Mouse (Mus musculus): ENCODE results near the gene Med27.

Gene Med27

GRCm38 (mm10) chr2:29400234-29400633, 53.6 kb downstream of the Med27 start:
- no peak for DNase-seq (ENCODE audit: low spot score)

GRCm38 (mm10) chr2:29400812-29401211, 54.2 kb downstream of the Med27 start:
- no peak for DNase-seq (ENCODE audit: low spot score)

- DNase-seq (ENCODE audit: low spot score): no peak
Measured at GRCm38 (mm10) chr2:29401868-29402267, 55.2 kb downstream of the Med27 start.

GRCm38 (mm10) chr2:29402550-29403076, 56.0 kb downstream of the Med27 start:
- no peak for DNase-seq (ENCODE audit: low spot score)

- DNase-seq (ENCODE audit: low spot score): no peak
Measured at GRCm38 (mm10) chr2:29403799-29404530, 57.3 kb downstream of the Med27 start.

- no peak for DNase-seq (ENCODE audit: low spot score)
Measured at GRCm38 (mm10) chr2:29404931-29405330, 58.3 kb downstream of the Med27 start.

GRCm38 (mm10) chr2:29405848-29406247, 59.2 kb downstream of the Med27 start:
- DNase-seq (ENCODE audit: low spot score): no peak

GRCm38 (mm10) chr2:29407350-29407749, 60.7 kb downstream of the Med27 start:
- DNase-seq (ENCODE audit: low spot score): no peak

- DNase-seq (ENCODE audit: low spot score): no peak
Measured at GRCm38 (mm10) chr2:29407764-29408163, 61.1 kb downstream of the Med27 start.

- DNase-seq (ENCODE audit: low spot score): no peak
Measured at GRCm38 (mm10) chr2:29410884-29411283, 64.3 kb downstream of the Med27 start.

- DNase-seq (ENCODE audit: low spot score): no peak
Measured at GRCm38 (mm10) chr2:29412458-29412857, 65.8 kb downstream of the Med27 start.

- no peak for DNase-seq (ENCODE audit: low spot score)
Measured at GRCm38 (mm10) chr2:29413259-29413993, 66.8 kb downstream of the Med27 start.

GRCm38 (mm10) chr2:29414852-29415473, 68.3 kb downstream of the Med27 start:
- DNase-seq (ENCODE audit: low spot score): no peak

GRCm38 (mm10) chr2:29418498-29418897, 71.9 kb downstream of the Med27 start:
- DNase-seq (ENCODE audit: low spot score): no peak

GRCm38 (mm10) chr2:29419434-29419833, 72.8 kb downstream of the Med27 start:
- no peak for DNase-seq (ENCODE audit: low spot score)

- no peak for DNase-seq (ENCODE audit: low spot score)
Measured at GRCm38 (mm10) chr2:29419946-29420345, 73.3 kb downstream of the Med27 start.

GRCm38 (mm10) chr2:29422126-29422840, 75.7 kb downstream of the Med27 start:
- DNase-seq (ENCODE audit: low spot score): no peak

GRCm38 (mm10) chr2:29423059-29423458, 76.4 kb downstream of the Med27 start:
- no peak for DNase-seq (ENCODE audit: low spot score)

- DNase-seq (ENCODE audit: low spot score): no peak
Measured at GRCm38 (mm10) chr2:29425386-29425785, 78.8 kb downstream of the Med27 start.

GRCm38 (mm10) chr2:29426684-29427083, 80.1 kb downstream of the Med27 start:
- DNase-seq (ENCODE audit: low spot score): no peak

- DNase-seq (ENCODE audit: low spot score): no peak
Measured at GRCm38 (mm10) chr2:29432565-29432964, 85.9 kb downstream of the Med27 start.

GRCm38 (mm10) chr2:29436376-29436775, 89.8 kb downstream of the Med27 start:
- no peak for DNase-seq (ENCODE audit: low spot score)
